Mouse (Mus musculus) liver (tissue): Measurements from ENCODE around the gene Rapgef4.

ENCODE experiments used
- DNase-seq: peaks from one replicate; pipeline ENCODE4 v3.0.0-alpha.2; 2020; ENCODE audit warnings: mixed read lengths

Gene Rapgef4

DNA sequence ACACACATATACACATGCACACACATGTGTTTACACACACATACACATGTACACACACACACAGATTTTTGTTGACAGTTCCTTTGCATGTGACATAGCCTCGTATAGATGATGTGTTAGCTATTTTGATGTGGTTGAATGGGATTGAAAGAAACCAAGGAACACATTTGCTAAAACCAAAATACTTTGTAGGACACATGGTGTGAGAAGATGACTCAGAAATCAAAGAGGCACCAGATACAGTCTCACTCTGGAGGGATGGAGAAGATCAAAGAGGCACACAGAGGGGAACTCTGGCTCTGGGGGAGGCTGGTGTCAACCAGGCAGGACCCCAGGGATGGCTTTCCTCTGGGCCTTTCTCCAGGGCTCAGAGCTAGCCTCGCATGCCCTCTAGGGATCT lies 4.7 kb downstream of the Rapgef4 start:
- DNase-seq, result no peak

DNA sequence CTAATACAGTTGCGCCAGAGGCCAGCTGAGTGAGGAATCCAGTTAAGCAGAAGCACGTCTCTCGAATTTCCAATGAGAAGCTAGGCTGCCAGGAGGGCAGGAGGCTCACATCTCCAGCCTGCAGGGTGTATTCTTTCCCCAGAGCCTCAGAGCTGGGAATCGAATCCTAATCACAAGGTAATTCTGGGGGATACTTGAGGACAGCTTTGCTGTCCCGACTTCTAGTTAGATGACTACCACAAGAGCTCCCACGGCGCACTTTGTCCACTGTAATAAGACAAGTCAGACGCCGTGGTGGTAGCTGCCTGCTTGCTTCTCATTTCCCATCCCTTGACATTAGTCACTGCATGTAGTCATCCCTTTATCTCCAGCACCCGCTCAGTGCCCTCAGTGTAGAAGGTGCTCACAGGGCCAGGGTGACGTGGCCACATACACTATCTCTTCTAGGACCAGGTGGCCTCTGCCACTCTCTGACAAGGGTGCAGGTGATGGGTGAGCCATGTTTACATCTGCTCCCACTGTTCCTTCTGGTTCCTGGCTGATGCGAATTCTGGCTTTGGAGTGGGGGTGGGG lies 5.3 kb downstream of the Rapgef4 start:
- DNase-seq, result no peak

DNA sequence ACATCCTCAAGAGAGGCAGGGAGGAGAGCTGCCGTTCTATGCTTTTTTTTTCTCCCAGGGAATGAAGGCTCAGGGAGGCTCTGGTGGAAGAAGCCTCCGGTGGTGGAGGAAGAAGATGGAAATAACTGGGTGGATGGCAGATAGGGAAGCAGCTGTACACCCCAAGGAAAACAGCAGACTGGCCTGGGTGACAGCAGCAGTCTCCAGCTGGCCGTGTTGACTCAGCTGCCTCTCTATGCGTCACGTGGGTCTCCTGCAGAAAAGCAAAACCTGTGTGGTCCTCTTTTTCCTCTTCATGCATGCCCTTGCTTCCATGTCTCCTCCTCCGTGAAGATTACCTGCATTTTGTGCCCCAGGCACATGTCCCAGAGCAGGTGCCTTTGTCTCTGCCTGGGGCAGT lies 7.5 kb downstream of the Rapgef4 start:
- no peak for DNase-seq

DNA sequence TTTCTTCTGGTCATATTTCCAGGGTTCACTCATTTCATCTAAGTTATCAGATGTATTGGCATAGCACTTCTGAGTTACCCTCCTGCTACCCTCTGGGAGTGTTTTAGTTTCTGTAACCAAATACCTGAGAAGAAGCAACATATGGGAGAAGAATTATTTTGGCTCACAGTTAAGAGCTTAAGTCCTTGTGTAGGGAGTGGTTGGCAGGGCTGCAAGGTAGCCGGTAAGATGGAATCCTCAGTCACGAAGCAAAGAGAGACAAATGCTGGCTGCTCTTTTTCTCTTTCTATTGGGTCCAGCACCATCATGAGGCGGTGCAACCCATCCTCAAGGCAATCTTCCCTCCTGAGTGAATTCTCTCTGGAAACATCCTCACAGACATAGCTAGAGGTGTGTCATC lies 11.1 kb downstream of the Rapgef4 start:
- DNase-seq, result no peak

DNA sequence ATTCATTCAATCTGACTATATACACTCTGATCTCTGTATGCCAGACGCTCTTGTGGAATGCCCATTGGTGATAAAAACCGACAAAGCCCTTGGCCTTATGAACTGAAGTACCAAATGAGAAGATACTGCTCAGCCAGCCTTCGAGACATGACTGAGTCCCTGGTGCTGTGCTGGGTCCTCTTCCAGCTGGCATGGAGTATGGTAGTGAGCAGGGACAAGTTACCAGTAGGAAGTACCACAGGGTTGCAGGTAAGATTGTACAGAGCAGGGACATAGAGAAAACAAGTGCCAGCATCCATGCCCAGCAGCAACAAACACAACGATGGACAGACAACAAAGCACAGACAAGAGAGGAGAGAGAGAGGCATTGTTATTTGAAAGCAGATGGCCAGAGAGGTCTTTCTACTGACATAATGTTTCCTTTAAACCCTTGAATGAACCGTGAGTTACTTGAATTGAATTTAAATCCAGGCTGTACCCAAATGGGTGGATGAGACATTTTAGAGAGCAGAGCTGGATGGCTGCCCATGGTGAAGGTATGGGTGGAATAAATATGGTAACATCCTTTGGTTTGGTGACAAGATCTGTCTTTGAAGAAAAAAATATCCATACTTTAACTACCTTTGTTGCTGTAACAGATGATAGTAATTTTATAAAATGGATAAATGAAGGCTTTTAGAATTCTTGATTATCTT lies 12.8 kb downstream of the Rapgef4 start:
- no peak for DNase-seq

DNA sequence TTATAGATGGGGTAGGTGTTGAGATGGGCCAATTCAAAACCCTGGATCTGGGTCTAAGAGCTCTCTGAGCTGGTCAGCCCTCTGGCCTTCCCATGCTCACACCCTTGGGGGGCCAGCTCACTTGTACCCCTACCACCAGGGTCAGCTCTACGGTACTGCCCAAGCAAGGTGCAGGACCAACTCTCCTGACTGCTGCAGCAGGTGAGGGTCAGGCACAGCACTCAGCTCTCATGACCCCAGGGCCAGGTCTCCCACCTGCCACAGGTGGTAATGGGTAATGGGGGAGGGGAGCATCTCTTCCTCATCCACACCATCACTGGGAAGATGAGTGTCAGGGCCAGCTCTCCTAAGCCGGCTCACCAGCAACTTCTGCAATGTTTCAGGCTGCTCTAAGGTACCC lies 17.5 kb downstream of the Rapgef4 start:
- no peak for DNase-seq

DNA sequence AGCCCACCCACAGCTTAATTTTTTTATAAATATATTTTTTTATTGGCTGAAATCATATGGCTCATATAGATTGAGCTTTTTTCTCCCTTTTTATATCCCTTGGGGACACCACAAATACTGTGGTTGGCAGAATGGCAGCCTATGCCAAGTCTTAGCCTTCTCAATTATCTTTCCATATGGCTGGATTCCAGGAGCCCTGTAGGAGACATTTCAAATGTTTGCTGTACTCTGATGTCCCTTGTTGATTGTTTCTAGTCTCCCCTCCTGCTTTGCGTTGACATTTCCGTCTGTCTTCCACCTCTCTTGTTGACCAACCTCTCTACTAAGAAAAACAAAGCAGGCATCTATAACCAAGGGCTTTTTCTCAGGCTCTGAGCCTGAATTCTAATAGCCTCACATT lies 19.1 kb downstream of the Rapgef4 start:
- DNase-seq, result no peak

DNA sequence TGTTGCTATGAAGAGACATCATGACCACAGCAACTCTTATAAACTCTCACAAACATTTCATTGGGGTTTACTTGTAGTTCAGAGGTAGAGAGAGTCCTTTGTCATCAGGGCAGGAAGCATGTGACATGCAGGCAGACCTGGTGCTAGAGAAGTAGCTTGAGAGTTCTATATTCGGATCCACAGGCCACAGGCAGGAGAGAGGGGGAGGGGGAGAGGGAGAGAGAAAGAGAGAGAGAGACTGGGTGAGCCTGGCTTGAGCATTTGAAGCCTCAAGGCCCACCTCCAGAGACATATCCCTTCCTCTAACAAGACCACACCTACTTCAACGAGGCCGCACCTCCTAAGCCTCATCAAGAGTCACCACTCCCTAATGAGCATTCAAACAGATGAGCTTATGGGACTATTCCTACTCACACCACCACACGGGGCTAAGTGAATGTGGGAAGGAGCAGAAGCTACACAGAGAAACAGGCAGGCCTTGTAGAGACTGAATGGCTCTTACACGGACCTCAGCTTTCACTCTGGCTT lies 21.9 kb downstream of the Rapgef4 start:
- DNase-seq, result no peak

DNA sequence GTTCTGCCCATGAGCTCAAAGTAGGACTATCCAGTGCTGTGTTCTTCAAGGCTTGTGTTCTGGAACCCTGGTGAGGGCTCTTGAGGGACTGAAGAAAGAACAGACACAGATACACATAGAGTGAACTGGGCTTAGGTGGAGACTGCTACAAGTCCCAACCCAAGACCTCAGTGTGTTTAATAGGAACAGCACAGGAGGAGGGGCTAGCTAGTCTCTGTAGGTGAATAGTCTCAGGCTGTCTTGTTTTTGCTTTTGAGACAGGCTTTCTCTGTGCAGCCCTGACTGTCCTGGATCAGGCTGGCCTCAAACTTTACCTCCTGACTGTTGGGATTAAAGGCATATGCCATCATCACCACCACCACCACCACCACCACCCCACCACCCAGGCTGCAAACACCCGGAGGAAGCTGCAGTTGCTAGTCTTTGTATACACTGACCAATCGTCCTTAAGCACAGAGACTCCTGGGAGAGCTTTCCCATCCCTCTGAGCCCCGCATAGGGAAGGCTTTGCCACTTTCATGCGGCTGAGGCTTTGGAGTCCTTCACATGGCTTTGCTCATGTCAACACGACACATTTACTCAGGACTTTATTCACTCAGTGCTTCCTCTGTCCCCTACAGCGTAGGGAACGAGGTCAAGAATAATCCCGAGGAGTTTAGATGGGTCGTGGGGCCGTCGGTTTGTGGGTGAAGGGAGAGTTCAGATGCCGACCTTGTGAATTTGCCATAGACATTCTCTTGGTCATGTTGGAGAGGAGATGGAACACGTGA lies 22.9 kb downstream of the Rapgef4 start:
- DNase-seq, result no peak

DNA sequence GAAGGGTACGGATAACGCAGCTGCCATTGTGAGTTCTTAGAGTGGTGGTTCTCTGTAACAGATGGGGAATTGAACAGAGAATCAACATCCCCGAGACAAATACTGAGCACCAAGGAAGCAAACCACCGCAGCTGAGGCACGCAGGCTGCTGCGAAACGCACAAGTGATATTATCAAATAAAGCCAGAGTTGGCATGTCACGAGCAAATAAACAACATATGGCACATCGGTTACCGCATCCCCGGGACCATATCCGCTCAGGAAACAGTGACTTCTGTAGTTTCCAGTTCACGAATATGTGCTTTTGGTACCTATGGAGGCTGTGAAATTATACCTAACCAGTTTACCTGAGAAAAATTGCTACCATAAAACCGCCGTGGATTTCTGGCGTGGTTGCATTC lies 24.0 kb downstream of the Rapgef4 start:
- DNase-seq, result no peak

DNA sequence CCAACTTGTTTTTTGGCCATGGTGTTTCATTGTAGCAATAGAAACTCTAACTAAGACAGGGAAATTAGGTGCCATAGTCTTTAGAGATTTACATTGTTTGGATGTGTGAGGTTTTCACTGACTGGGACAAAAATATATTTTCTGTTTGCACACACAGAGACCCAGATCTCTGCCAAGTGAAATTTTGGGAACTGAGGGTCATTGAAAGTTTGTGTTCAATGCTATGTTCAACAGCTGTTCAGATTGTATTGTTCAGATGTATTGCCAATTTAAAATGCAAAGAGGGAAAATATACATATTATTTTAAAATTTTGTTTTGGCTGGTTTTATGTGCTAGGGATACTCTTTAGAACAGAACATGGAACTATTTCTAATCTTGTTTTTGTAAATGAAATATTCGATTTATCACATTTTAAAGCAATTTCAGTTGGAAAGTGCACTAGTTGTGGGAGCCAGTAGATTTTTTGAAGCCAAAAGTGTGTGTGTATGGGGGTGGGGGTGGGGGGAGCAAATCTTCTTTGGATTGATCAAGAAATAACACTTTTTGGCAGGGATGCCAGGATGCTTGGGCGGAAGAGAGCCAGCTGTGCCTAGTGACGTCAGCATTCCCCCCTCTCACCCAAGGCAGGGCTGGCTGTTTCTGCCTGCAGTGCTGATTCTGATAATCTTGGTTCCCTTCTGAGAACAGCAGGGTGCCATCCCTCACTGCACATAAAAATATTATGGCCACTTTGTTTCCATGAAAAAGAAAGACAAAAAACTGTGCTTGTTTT lies 28.6 kb downstream of the Rapgef4 start:
- no peak for DNase-seq

DNA sequence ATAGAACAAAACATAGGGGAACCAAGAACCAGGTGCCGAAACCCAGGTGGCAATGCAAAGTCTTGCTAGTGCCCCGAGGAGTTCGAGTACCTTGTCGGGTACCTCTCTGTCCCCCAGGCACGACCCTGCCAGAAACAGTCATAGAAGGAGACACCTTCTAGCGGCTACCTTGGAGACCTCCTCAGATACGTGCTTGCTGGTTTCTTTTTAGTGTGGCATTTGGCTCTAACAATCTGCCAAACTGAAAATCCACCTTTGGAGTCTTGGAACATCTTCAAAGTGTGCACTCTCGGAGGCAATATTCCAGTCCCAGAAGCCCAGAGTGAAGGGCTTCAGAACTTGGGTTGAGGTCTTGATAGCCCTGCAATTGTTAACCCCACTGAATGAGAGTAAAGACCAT lies 34.3 kb downstream of the Rapgef4 start:
- DNase-seq, result no peak

DNA sequence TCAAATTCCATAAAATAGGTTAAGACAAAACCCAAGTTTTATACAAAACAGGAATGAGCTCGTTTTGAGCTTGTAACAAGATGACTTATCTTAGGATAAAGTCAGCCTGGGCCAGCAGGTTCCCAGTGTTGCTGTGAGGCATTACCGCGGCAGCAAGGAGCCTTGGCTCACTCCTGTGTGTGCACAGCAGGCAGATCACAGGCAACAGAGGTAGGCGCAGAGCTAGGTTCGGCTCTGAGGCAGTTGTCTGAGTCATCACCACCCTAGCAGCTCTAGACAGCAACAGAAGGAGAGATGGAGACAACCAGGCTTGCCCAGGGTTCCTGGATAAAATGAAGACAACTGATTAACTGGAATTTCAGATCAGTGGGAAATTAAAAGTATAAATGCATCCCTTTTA lies 35.0 kb downstream of the Rapgef4 start:
- DNase-seq, result no peak

DNA sequence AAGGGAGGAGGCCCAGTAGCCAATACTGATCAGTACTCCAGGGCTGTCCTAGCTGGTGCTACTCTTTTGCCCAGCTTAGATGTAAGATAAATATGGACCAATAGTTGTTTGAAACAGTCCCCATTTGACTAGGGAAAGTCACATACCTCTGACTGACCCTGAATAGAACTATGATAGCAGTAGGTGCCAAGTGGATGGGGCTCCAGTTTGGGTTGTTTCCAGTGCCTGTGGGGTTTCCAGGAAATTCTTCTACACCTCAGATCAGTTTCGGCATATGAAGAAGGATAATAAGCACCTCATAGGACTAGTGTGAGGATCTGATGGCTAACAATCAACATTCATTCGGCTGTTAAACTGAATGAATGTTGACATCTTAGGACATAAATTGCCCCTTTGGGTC lies 36.1 kb downstream of the Rapgef4 start:
- DNase-seq, result no peak

DNA sequence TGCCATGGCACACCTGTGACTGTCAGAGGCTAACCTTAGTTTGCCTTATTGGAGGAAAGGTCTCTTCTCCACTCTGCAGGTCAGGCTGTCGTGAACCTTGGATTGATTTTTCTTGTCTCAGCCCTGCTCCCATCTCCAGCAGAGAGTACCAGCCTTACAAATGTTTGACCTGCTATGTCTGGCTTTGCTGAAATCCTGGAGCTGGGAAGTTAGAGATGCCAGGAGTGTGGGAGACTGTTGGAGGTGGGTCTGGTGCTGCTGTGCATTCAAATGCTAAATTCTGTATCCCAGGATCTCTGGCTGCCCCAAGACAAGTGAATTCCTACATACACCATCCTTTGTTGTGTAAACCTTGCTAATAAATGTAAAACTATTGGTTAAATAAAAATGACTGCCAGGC lies 37.7 kb downstream of the Rapgef4 start:
- no peak for DNase-seq

DNA sequence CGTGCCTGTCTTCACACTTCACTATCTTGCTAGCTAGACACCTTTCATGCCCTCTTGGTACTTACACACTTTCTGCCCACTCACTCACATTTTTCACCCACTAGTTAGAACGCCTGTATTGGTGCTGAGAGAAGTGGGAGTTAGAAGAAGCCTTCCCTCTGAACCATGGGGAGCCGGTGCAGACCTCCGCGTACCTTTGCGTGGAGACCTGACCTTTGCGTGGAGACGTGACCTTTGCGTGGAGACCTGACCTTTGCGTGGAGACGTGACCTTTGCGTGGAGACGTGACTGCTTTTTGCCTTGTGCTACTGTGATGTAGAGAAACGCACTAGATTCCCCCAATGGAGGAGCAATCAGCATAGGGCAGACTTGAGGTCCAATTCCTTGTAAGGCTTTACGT lies 39.7 kb downstream of the Rapgef4 start:
- DNase-seq, result no peak

DNA sequence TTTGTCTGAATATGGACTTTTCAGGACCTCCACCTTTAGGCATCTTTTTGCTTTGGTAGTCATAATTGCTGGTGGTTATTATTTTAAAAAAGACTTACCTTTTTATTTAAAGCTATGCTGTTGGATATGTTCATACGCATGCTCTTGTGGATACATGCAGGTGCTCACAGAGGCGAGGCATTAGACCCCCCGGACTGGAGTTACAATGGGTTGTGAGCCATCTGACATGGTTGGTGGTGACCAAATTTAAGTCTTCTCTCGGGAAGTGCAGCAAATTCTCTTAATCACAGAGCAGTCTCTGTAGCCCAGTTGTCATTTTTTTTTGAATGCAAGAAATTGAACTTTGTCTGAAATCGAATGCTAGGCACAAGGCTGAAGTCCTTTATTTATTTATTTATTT lies 40.4 kb downstream of the Rapgef4 start:
- no peak for DNase-seq

DNA sequence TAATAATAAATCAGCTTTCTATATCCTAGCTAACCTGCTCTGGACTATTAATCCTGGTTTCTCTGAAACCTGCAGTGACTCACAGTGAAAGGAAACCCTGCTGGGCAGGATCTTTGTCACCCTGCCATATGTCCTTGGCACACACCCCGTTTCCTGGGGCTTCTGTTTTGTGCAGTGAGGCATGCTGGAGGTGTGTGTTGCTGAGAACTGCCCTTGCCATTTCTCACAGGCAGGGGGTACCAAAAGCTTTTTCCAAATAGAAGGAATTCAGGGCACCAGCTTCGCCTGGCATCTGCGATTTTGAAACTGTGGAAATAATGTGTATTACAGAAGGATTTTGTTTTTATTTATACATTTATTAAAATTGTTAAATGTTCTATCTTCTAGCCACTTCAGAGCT lies 40.8 kb downstream of the Rapgef4 start:
- no peak for DNase-seq

DNA sequence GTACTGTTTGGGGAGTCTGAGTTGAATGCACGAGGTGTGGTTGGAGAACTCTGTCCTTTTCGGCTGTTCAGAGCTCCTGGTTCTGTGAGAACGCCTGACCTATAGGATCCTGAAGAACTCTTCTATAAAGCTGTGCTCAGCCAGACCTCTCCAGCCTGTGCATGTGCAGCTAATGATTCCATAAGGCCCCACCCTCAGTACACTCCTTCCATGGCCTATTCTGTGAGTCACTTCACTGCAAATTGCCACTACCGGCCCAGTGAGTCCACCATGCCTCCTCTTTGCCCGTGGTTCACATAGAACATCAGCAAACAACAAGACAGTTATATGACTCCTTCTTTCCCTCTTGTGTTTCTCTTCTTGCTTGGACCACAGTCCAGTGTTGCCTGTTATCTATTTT lies 42.8 kb downstream of the Rapgef4 start:
- DNase-seq, result no peak

DNA sequence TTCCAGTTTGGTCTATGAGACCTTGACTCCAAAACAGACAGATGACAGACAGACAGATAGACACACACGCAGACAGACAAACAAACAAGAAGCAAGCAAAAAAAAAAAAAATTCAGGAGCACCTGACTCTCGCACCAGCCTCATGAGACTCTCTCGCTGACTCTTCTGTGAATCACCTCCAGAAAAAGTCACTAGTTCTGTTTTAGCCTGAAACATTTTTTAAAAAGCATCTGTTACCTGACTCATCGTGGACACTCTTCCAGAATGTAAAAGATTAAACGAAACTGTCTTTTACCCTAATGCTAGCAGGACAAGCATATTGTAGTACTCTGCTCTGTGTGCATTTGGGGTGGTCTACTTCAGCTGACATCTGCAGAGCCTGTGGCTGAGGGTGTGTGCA lies 44.6 kb downstream of the Rapgef4 start:
- DNase-seq, result no peak

DNA sequence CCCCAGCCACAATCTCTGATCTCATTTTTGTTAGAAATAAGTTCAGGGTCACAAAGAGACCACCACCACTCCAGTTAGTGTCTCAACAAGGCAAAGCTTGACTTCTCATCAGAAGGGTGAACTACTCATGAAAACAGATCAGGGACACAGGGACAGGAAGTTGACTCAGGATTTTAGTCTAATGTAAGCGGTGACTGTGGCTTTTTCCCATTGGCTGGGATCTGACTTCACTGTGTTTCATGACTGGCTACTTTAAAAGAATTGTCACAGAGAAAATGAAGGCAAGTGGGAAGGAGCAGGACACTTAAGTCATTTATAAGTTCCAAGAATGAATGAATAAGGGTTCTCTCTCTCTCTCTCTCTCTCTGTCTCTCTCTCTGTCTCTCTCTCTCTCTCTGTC lies 45.5 kb downstream of the Rapgef4 start:
- no peak for DNase-seq

DNA sequence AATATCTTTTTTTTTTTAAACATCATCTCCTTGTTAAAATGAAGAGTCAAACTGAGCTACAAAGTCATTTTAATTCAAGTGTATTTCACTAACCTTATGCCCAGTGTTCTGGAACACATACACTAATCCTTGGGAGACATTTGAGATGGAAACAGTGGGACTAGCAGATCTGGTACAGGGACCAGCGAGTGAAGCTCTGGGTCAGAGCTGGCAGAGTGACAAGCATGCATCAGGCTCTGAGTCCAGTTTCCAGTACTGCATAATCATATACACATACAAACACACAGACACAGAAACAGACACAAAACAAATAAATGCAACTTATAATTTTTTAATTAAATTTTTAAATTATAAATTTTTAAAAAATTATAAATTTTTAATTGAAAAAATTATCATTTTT lies 48.0 kb downstream of the Rapgef4 start:
- DNase-seq, result no peak

DNA sequence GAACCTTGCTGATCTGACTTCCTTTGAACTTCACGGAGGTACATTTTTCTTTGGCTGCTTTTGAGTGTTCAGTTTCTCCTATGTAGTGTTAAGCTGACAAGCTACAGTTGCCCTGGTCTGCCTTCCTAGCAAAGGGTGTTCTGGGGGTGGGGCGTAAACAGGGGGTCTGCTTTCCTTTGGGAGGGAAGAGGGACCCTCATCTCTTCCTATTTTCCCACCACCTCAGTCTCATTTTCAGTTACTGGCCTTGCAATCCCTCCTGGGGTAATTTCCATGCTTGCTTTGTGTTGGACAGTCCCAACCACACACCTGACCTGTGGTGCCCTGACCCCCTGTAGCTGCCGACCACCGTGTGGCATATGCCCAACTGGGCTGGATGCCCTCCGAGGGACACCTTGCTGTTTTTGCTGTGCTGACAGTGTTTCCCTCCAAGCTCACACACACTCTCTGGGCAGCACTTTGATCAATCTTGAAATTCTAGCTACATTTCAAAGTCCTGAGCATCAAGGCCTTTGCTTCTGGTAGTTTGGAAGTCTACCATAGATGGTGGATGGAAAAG lies 48.6 kb downstream of the Rapgef4 start:
- DNase-seq, result no peak
